Mouse (Mus musculus) intestine, postnatal 0 days (tissue): ENCODE data around the gene Reln. TPM values are rescaled to one million over a fixed set of nuclear protein-coding genes. Genes with fewer than 3 reads are reported as not detected.

Source experiments
- ATAC-seq: fragments of 200-750 bp; cut with Nextera tagmentation; 2 replicates; pipeline ENCODE4 v1.8.0; 2017; ENCODE audit warnings: mild to moderate bottlenecking, moderate TSS enrichment, moderate library complexity
- H3K27ac ChIP-seq: fragments of 300-500 bp; sonication (generic); 2 replicates; pipeline ENCODE4 v1.5.1; 2014; ENCODE audit warnings: mild to moderate bottlenecking, low read depth, low read length, moderate library complexity
- H3K27me3 ChIP-seq: fragments of 300-500 bp; sonication (generic); replicated peaks from 2 replicates; pipeline ENCODE4 v1.6.1; 2014; ENCODE audit warnings: low read length, mixed read lengths; ENCODE audit not compliant: control insufficient read depth, insufficient read depth
- H3K36me3 ChIP-seq: fragments of 300-500 bp; sonication (generic); 2 replicates; pipeline ENCODE4 v1.6.1; 2014; ENCODE audit warnings: mild to moderate bottlenecking, moderate library complexity; ENCODE audit not compliant: control insufficient read depth, insufficient read depth
- H3K4me1 ChIP-seq: fragments of 300-500 bp; sonication (generic); replicated peaks from 2 replicates; pipeline ENCODE4 v1.6.1; 2014; ENCODE audit warnings: antibody characterized with exemption, low read length, mixed read lengths; ENCODE audit not compliant: control insufficient read depth, insufficient read depth
- H3K4me2 ChIP-seq: fragments of 300-500 bp; sonication (generic); replicated peaks from 2 replicates; pipeline ENCODE4 v1.6.1; 2014; ENCODE audit warnings: low read depth, mild to moderate bottlenecking, moderate library complexity
- H3K4me3 ChIP-seq: fragments of 300-500 bp; sonication (generic); 2 replicates; pipeline ENCODE4 v1.5.1; 2014; ENCODE audit warnings: low read depth, low read length
- H3K9ac ChIP-seq: fragments of 300-500 bp; sonication (generic); 2 replicates; pipeline ENCODE4 v1.6.1; 2014; ENCODE audit warnings: mild to moderate bottlenecking, low read depth, low read length
- H3K9me3 ChIP-seq: fragments of 300-500 bp; sonication (generic); 2 replicates; pipeline ENCODE4 v1.6.1; 2016; ENCODE audit warnings: mixed run types; ENCODE audit not compliant: control insufficient read depth
- CTCF ChIP-seq: sonication (generic); IDR thresholded peaks from 2 replicates; pipeline ENCODE4 v1.5.1; 2016; ENCODE audit warnings: low read depth, mild to moderate bottlenecking, control low read depth, antibody characterized with exemption, moderate library complexity
- WGBS: fragments of 180-500 bp; shearing (Covaris S2); extraction: QIAGEN DNeasy Blood & Tissue Kit; methylation state at CpG from one replicate; pipeline ENCODE4 v1.1.7; 2014; 5-methylcytosine and 5-hydroxymethylcytosine counted together
- polyA plus RNA-seq: library from polyadenylated mRNA; unstranded; fragments of >200 nt; fragmentation: Nextera tagmentation; extraction: Ambion mirVana; gene quantifications from 2 replicates; pipeline ENCODE4 v1.2.1, GENCODE M21; 2015

Reln gene
- polyA plus RNA-seq, 1 experiment from 2014 or later = 5.3 TPM

- Histone ChIP-seq H3K4me3 (no peak overlapping the region), H3K27ac (no peak overlapping the region), H3K4me2 (no peak overlapping the region), H3K9ac (no peak overlapping the region), H3K4me1 (no peaks in the 10 kb centered on the region), H3K36me3 (no peaks in the 10 kb centered on the region), H3K9me3 (no peaks in the 10 kb centered on the region), H3K27me3 (no peaks in the 10 kb centered on the region)
- TF ChIP-seq CTCF = no peak
- WGBS = 68% methylated on average over 8 of the region's 8 CpGs
- ATAC-seq = no peak
These were observed 149.1 kb downstream of the Reln start for GRCm38 (mm10) chr5:22195352-22195941.

DNA sequence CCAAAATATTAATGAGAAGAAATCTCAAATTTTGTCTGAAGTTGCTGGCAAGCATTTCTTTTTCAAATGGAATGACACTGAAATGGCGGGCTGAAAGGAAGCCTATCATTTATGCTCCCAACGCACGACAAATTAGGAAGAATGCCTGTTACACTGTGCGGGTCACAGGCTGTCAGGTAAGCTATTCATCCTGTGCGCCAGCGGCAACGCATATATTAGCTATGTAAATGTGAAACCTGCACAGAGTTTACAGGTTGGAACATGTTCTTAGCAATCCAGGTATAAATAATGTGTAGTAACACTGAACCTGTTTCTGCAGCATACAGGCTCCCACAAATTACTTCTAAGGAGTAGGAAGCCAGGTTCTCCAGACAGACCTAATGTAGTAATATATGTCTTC lies 152.7 kb downstream of the Reln start:
- no peak overlapping the region for H3K27ac ChIP-seq
- WGBS = 90% methylated on average over 7 of the region's 7 CpGs
- no peak overlapping the region for H3K4me3 ChIP-seq

DNA sequence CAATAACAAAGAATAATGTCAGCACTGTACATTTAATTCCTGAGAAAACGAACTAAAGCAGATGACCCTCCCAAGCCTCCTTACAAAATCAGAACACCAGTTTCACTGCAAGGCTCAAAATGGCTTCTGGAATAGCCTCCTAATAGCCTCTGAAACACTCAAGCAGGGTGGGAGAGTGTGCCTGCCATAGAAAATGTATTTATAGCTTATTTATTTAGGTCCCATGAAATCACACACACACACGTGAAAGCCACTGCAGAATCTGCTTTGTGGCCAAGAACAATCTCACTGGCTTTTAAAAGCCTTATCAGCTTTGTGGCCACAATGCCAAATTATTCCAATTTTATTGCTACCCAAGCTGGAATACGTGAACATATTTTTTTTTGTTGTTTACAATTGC lies 154.2 kb downstream of the Reln start:
- H3K27ac ChIP-seq = no peak overlapping the region
- no peaks in the 10 kb centered on the region for H3K36me3 ChIP-seq
- H3K4me1 ChIP-seq = no peaks in the 10 kb centered on the region
- H3K9me3 ChIP-seq = no peaks in the 10 kb centered on the region
- H3K4me2 ChIP-seq = no peak overlapping the region
- no peak for ATAC-seq
- WGBS = 57% methylated on average over 3 of the region's 3 CpGs
- TF ChIP-seq CTCF = no peak
- H3K9ac ChIP-seq = no peak overlapping the region
- no peaks in the 10 kb centered on the region for H3K27me3 ChIP-seq
- no peak overlapping the region for H3K4me3 ChIP-seq

More for the DNA sequence above, 152.7 kb downstream of the Reln start:
- Histone ChIP-seq H3K9ac (no peak overlapping the region), H3K36me3 (no peaks in the 10 kb centered on the region), H3K9me3 (no peaks in the 10 kb centered on the region), H3K27me3 (no peaks in the 10 kb centered on the region), H3K4me2 (no peak overlapping the region), H3K4me1 (no peaks in the 10 kb centered on the region)
- TF ChIP-seq CTCF = no peak
- no peak for ATAC-seq

DNA sequence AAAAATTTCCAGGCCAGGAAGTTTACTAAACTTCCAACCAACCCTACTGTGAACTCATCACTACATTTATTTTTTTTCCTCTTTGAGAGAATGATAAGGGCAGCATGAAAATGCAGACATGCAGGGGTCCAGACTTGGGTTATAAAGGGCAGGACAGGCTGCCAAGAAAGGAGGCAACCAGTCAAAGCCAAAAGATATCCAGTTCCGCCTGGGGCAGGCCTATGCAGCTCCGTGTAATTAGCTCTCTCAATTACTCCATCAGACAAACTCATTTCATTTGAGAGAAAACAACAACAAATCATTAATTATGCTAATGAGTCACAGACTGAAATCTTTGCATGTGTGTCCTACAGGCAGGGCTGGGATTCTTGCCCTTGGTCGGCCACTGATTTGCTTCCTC lies 156.9 kb downstream of the Reln start:
- no peak for ATAC-seq
- H3K27me3 ChIP-seq = no peaks in the 10 kb centered on the region
- H3K27ac ChIP-seq = no peak overlapping the region
- no peak for TF ChIP-seq CTCF
- no peak overlapping the region for H3K9ac ChIP-seq
- H3K9me3 ChIP-seq = no peaks in the 10 kb centered on the region
- H3K36me3 ChIP-seq = no peaks in the 10 kb centered on the region
- no peak overlapping the region for H3K4me2 ChIP-seq
- WGBS = 72% methylated on average over 3 of the region's 3 CpGs
- H3K4me1 ChIP-seq = no peaks in the 10 kb centered on the region
- no peak overlapping the region for H3K4me3 ChIP-seq

- no peak overlapping the region for H3K4me3 ChIP-seq
- H3K36me3 ChIP-seq = no peaks in the 10 kb centered on the region
- H3K9me3 ChIP-seq = no peaks in the 10 kb centered on the region
- no peak overlapping the region for H3K27ac ChIP-seq
- WGBS = 52% methylated on average over 5 of the region's 5 CpGs
- no peak overlapping the region for H3K9ac ChIP-seq
- no peak for ATAC-seq
- no peak for TF ChIP-seq CTCF
- no peaks in the 10 kb centered on the region for H3K4me1 ChIP-seq
- H3K27me3 ChIP-seq = no peaks in the 10 kb centered on the region
- H3K4me2 ChIP-seq = no peak overlapping the region
These were observed 168.0 kb downstream of the Reln start for GRCm38 (mm10) chr5:22176480-22176879.

DNA sequence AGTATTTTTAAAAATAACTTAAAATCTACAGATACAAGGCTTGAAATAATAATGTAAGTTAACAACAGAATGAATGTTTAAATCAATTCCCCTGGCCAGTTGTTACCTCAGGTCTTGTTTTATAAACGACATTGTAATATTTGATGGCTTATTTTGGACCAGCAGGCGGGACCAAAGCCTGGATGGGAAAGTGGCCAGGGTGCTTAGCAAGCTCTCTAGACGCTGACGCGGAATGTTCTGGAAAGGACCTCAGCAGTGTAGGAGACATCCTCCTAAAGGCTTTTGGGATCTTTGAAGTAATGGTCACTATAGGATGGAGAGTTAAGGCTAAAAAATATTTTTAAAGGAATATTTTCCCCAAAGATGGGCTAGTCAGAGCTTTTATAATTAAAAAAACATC lies 173.2 kb downstream of the Reln start:
- WGBS = 78% methylated on average over 5 of the region's 5 CpGs
- no peak for TF ChIP-seq CTCF
- Histone ChIP-seq H3K4me2 (no peak overlapping the region), H3K9ac (no peak overlapping the region), H3K4me3 (no peak overlapping the region), H3K36me3 (no peaks in the 10 kb centered on the region), H3K27ac (no peak overlapping the region), H3K9me3 (no peaks in the 10 kb centered on the region), H3K27me3 (no peaks in the 10 kb centered on the region), H3K4me1 (no peaks in the 10 kb centered on the region)
- ATAC-seq = no peak
